Mouse (Mus musculus) limb, embryonic 14.5 days (tissue): Measurements from ENCODE around the gene Pacrg. TPM values are rescaled to one million over a fixed set of nuclear protein-coding genes. Genes with fewer than 3 reads are reported as not detected.

ENCODE experiments used
- ATAC-seq: fragments of 200-750 bp; cut with Nextera tagmentation; 2 replicates; pipeline ENCODE4 v1.8.0; 2017; ENCODE audit warnings: low read depth, moderate number of reproducible peaks, moderate TSS enrichment; ENCODE audit not compliant: low FRiP score
- DNase-seq: peaks from one replicate; pipeline ENCODE4 v3.0.0-alpha.2; 2015; ENCODE audit warnings: low spot score
- H3K27ac ChIP-seq: fragments of 300-500 bp; sonication (generic); replicated peaks from 2 replicates; pipeline ENCODE4 v1.5.1; 2014; ENCODE audit warnings: low read depth, mild to moderate bottlenecking, low read length, moderate library complexity, mixed read lengths
- H3K27me3 ChIP-seq: fragments of 300-500 bp; sonication (generic); 2 replicates; pipeline ENCODE4 v1.6.1; 2014; ENCODE audit warnings: low read length, mixed read lengths; ENCODE audit not compliant: control insufficient read depth, insufficient read depth
- H3K36me3 ChIP-seq: fragments of 300-500 bp; sonication (generic); 2 replicates; pipeline ENCODE4 v1.6.1; 2014; ENCODE audit warnings: mild to moderate bottlenecking, low read length, moderate library complexity, mixed read lengths; ENCODE audit not compliant: control insufficient read depth, insufficient read depth
- H3K4me1 ChIP-seq: fragments of 300-500 bp; sonication (generic); 2 replicates; pipeline ENCODE4 v1.6.1; 2014; ENCODE audit warnings: antibody characterized with exemption, low read length, mixed read lengths; ENCODE audit not compliant: control insufficient read depth, insufficient read depth
- H3K4me2 ChIP-seq: fragments of 300-500 bp; sonication (generic); replicated peaks from 2 replicates; pipeline ENCODE4 v1.6.1; 2014; ENCODE audit warnings: low read depth, mild to moderate bottlenecking, low read length, moderate library complexity; ENCODE audit not compliant: severe bottlenecking
- H3K4me3 ChIP-seq: fragments of 300-500 bp; sonication (generic); replicated peaks from 2 replicates; pipeline ENCODE4 v1.5.1; 2014; ENCODE audit warnings: low read length
- H3K9ac ChIP-seq: fragments of 300-500 bp; sonication (generic); 2 replicates; pipeline ENCODE4 v1.6.1; 2014; ENCODE audit warnings: mild to moderate bottlenecking, low read depth, low read length, moderate library complexity; ENCODE audit not compliant: severe bottlenecking
- H3K9me3 ChIP-seq: fragments of 300-500 bp; sonication (generic); 2 replicates; pipeline ENCODE4 v1.6.1; 2016; ENCODE audit warnings: low read length; ENCODE audit not compliant: control insufficient read depth
- POLR2A ChIP-seq: fragments of 200-500 bp; IDR thresholded peaks from 2 replicates; pipeline ENCODE4 v1.8.0; 2012; ENCODE audit warnings: inconsistent platforms, mild to moderate bottlenecking, moderate library complexity, borderline replicate concordance; ENCODE audit not compliant: insufficient read depth, insufficient read length; ENCODE audit errors: extremely low read depth
- WGBS: fragments of 180-500 bp; shearing (Covaris S2); extraction: QIAGEN DNeasy Blood & Tissue Kit; methylation state at CpG from one replicate; pipeline ENCODE4 v1.1.7; 2014; 5-methylcytosine and 5-hydroxymethylcytosine counted together
- polyA plus RNA-seq, 2 experiments: library from polyadenylated mRNA; depleted of rRNA in 1 of 2; stranded (reverse) in 1 of 2; unstranded in 1 of 2; fragments of >200 nt; fragmentation: Nextera tagmentation in 1 of 2; extraction: Ambion mirVana in 1 of 2; gene quantifications; 2 replicates each; pipeline versions ENCODE4 v1.2.1 to v1.2.3; 2012 to 2014

Pacrg gene
- polyA plus RNA-seq, 2 experiments = 0.99 to 1.3 TPM

GRCm38 (mm10) chr17:10611626-10612025 lies 228.5 kb downstream of the Pacrg start:
- H3K4me1 ChIP-seq = no peaks in the 10 kb centered on the region
- H3K9me3 ChIP-seq = no peaks in the 10 kb centered on the region
- TF ChIP-seq POLR2A = no peak
- H3K9ac ChIP-seq = no peak overlapping the region
- H3K4me2 ChIP-seq = no peak overlapping the region
- no peaks in the 10 kb centered on the region for H3K36me3 ChIP-seq
- H3K27me3 ChIP-seq = no peaks in the 10 kb centered on the region
- ATAC-seq (no peak), DNase-seq (no peak)
- 42% methylated on average over 3 of the region's 3 CpGs for WGBS
- no peak overlapping the region for H3K4me3 ChIP-seq
- H3K27ac ChIP-seq = no peak overlapping the region

- no peak for DNase-seq
- no peak overlapping the region for H3K4me2 ChIP-seq
- no peak for ATAC-seq
- H3K36me3 ChIP-seq = no peaks in the 10 kb centered on the region
- no peak overlapping the region for H3K4me3 ChIP-seq
- no peak overlapping the region for H3K9ac ChIP-seq
- TF ChIP-seq POLR2A = no peak
- no peak overlapping the region for H3K27ac ChIP-seq
- 86% methylated on average over 4 of the region's 4 CpGs for WGBS
- no peaks in the 10 kb centered on the region for H3K4me1 ChIP-seq
- no peaks in the 10 kb centered on the region for H3K27me3 ChIP-seq
- H3K9me3 ChIP-seq = no peaks in the 10 kb centered on the region
Observed at GRCm38 (mm10) chr17:10608146-10608545, 232.0 kb downstream of the Pacrg start.

- DNase-seq (no peak), ATAC-seq (no peak)
- H3K27ac ChIP-seq = no peak overlapping the region
- H3K9me3 ChIP-seq = no peaks in the 10 kb centered on the region
- no peaks in the 10 kb centered on the region for H3K27me3 ChIP-seq
- no peaks in the 10 kb centered on the region for H3K4me1 ChIP-seq
- no peak overlapping the region for H3K4me3 ChIP-seq
- H3K9ac ChIP-seq = no peak overlapping the region
- H3K4me2 ChIP-seq = no peak overlapping the region
- no peak for TF ChIP-seq POLR2A
- 39% methylated on average over 3 of the region's 3 CpGs for WGBS
- no peaks in the 10 kb centered on the region for H3K36me3 ChIP-seq
Observed at GRCm38 (mm10) chr17:10606090-10606489, 234.0 kb downstream of the Pacrg start.

GRCm38 (mm10) chr17:10597741-10598140 lies 242.4 kb downstream of the Pacrg start:
- Histone ChIP-seq H3K4me2 (no peak overlapping the region), H3K4me3 (no peak overlapping the region), H3K9ac (no peak overlapping the region), H3K9me3 (no peaks in the 10 kb centered on the region), H3K27me3 (no peaks in the 10 kb centered on the region), H3K4me1 (no peaks in the 10 kb centered on the region), H3K27ac (no peak overlapping the region), H3K36me3 (no peaks in the 10 kb centered on the region)
- no peak for TF ChIP-seq POLR2A
- 90% methylated on average over 4 of the region's 4 CpGs for whole genome bisulfite sequencing
- DNase-seq (no peak), ATAC-seq (no peak)

GRCm38 (mm10) chr17:10589604-10590003 lies 250.5 kb downstream of the Pacrg start:
- WGBS = 46% methylated on average over 7 of the region's 7 CpGs
- ATAC-seq (no peak), DNase-seq (no peak)
- H3K4me2 ChIP-seq = no peak overlapping the region
- H3K27me3 ChIP-seq = no peaks in the 10 kb centered on the region
- H3K4me1 ChIP-seq = 0 out of 2 replicates have a peak, but pooled peaks cover 4% of the 10 kb centered on the region
- no peak for TF ChIP-seq POLR2A
- no peak overlapping the region for H3K9ac ChIP-seq
- no peak overlapping the region for H3K27ac ChIP-seq
- H3K9me3 ChIP-seq = no peaks in the 10 kb centered on the region
- H3K4me3 ChIP-seq = no peak overlapping the region
- H3K36me3 ChIP-seq = no peaks in the 10 kb centered on the region

GRCm38 (mm10) chr17:10588922-10589400 lies 251.2 kb downstream of the Pacrg start:
- no peaks in the 10 kb centered on the region for H3K36me3 ChIP-seq
- WGBS = 77% methylated on average over 7 of the region's 7 CpGs
- no peak overlapping the region for H3K4me3 ChIP-seq
- no peak overlapping the region for H3K4me2 ChIP-seq
- H3K27ac ChIP-seq = no peak overlapping the region
- 0 out of 2 replicates have a peak, but pooled peaks cover 4% of the 10 kb centered on the region for H3K4me1 ChIP-seq
- no peak for ATAC-seq
- no peak for TF ChIP-seq POLR2A
- no peak overlapping the region for H3K9ac ChIP-seq
- DNase-seq = no peak
- H3K9me3 ChIP-seq = no peaks in the 10 kb centered on the region
- H3K27me3 ChIP-seq = no peaks in the 10 kb centered on the region
